Mouse (Mus musculus) lung, embryonic 14.5 days (tissue): ENCODE measurements around the gene Olfr618. TPM values are rescaled to one million over a fixed set of nuclear protein-coding genes. Genes with fewer than 3 reads are reported as not detected.
"Not testable (repeated sequence)": the region's sequence is repeated elsewhere in the genome, so short reads cannot be mapped to it uniquely, and the experiment has no call there.

Experiments used
- ATAC-seq: fragments of 200-750 bp; cut with Nextera tagmentation; 2 replicates; pipeline ENCODE4 v1.8.0; 2017; ENCODE audit warnings: mild to moderate bottlenecking, moderate TSS enrichment, moderate library complexity; ENCODE audit not compliant: insufficient read depth
- DNase-seq: peaks from one replicate; pipeline ENCODE4 v3.0.0-alpha.2; 2015
- H3K27ac ChIP-seq: fragments of 300-500 bp; sonication (generic); 2 replicates; pipeline ENCODE4 v1.5.1; 2014; ENCODE audit warnings: low read depth, mild to moderate bottlenecking, moderate library complexity
- H3K27me3 ChIP-seq: fragments of 300-500 bp; sonication (generic); 2 replicates; pipeline ENCODE4 v1.6.1; 2014; ENCODE audit warnings: low read length, control low read depth; ENCODE audit not compliant: insufficient read depth
- H3K36me3 ChIP-seq: fragments of 300-500 bp; sonication (generic); 2 replicates; pipeline ENCODE4 v1.6.1; 2014; ENCODE audit warnings: control low read depth; ENCODE audit not compliant: insufficient read depth
- H3K4me1 ChIP-seq: fragments of 300-500 bp; sonication (generic); 2 replicates; pipeline ENCODE4 v1.6.1; 2014; ENCODE audit warnings: antibody characterized with exemption, control low read depth; ENCODE audit not compliant: insufficient read depth
- H3K4me2 ChIP-seq: fragments of 300-500 bp; sonication (generic); 2 replicates; pipeline ENCODE4 v1.6.1; 2014; ENCODE audit warnings: mild to moderate bottlenecking
- H3K4me3 ChIP-seq: fragments of 300-500 bp; sonication (generic); 2 replicates; pipeline ENCODE4 v1.5.1; 2014; ENCODE audit warnings: low read depth, low read length
- H3K9ac ChIP-seq: fragments of 300-500 bp; sonication (generic); 2 replicates; pipeline ENCODE4 v1.6.1; 2014
- H3K9me3 ChIP-seq: fragments of 300-500 bp; sonication (generic); 2 replicates; pipeline ENCODE4 v1.6.1; 2016; ENCODE audit warnings: low read depth, low read length, control low read depth
- CTCF ChIP-seq: IDR thresholded peaks from 2 replicates; pipeline ENCODE4 v1.5.1; 2016; ENCODE audit warnings: antibody characterized with exemption, low read depth
- WGBS: fragments of 180-500 bp; shearing (Covaris S2); extraction: QIAGEN DNeasy Blood & Tissue Kit; methylation state at CpG from one replicate; pipeline ENCODE4 v1.1.7; 2014; 5-methylcytosine and 5-hydroxymethylcytosine counted together
- polyA plus RNA-seq: library from polyadenylated mRNA; unstranded; fragments of >200 nt; fragmentation: Nextera tagmentation; extraction: Ambion mirVana; gene quantifications from 2 replicates; pipeline ENCODE4 v1.2.1, GENCODE M21; 2014

Gene Olfr618
- polyA plus RNA-seq = not detected in 2 replicates

DNA sequence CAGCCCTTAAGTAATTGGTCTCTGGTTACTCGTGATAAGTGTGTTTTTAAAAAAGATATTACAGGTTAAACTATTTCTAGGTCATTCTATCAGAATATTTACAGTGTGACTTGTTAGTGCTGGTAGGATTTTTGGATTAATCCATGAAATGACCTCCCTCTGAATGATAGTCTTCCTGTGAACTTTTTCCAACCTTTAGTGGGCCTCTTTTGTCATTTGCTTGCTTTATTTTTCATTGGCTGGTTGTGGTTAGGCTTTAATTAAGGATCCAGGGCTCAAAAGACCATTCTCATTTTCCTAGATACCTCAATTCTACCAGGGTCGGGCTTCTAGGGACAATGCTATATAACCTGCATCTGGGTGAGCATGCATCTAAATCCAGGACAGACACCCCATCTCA, at the start of gene Olfr618:
Gene Olfr618, plus strand, starts transcription at position 301 of the 400 bp plus-strand sequence.
- H3K27me3 ChIP-seq = no peaks in the 10 kb centered on the region

DNA sequence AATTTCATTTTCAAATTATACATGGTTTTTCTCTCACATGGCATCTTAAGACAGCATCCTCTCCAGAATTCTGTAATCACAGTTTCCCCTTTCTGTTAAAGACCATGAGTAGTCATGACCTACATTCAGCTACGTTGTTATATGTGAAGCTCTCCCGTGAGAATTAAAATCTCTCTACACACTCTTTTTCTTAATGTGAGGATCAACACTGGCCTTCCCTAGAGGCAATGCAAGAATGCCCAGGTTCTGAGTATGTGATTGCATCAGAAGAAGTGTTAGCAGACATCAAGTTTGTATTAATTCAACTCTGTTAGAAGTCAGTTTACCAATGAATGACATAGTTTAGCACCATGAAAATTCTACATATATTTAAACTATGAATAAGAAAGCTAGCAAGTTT, 47.3 kb upstream of the Olfr618 start, which contains the start of gene Olfr612:
Gene Olfr612, minus strand, starts transcription at position 101 of the 400 bp plus-strand sequence.
- 84% methylated on average over 2 of the region's 2 CpGs for WGBS
- ATAC-seq, H3K36me3 ChIP-seq, H3K9ac ChIP-seq, H3K4me2 ChIP-seq, H3K4me1 ChIP-seq, H3K4me3 ChIP-seq, H3K27ac ChIP-seq, H3K9me3 ChIP-seq, H3K27me3 ChIP-seq, DNase-seq: not testable (repeated sequence)

More for the DNA sequence above, at the start of gene Olfr618:
- Histone ChIP-seq H3K4me2 (no peak within 1 kb of the TSS), H3K27ac (no peak within 1 kb of the TSS), H3K4me1 (no peaks in the 10 kb centered on the region), H3K36me3 (no peaks in the 10 kb centered on the region), H3K4me3 (no peak within 1 kb of the TSS), H3K9ac (no peak within 1 kb of the TSS), H3K9me3 (no peaks in the 10 kb centered on the region)
- no peak for ATAC-seq
- TF ChIP-seq CTCF = no peak
- WGBS = 52% methylated on average over 2 of the region's 2 CpGs
- no peak for DNase-seq

DNA sequence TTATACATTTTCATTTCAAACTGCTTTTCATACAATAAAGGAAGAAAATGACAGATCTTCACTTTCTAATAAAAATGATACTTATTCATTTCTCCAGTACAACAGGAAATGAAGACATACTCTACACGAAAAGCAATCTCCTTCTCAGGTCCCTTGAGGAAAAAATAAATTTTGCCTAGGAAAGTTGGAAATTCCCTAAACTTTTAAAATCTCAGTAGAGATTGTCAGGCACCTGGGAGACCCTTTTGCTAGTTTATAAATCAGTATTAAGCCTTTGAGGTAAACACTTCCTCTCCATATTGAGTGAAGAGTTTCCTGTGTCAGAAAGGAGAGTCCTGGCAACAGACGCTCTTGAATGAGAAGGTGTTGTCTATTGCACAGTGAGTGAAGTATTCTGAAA, 42.1 kb upstream of the Olfr618 start, which contains the start of gene Olfr613:
Gene Olfr613, plus strand, starts transcription at position 301 of the 400 bp plus-strand sequence.
- Histone ChIP-seq H3K4me3 (no peak within 1 kb of the TSS), H3K4me1 (no peaks in the 10 kb centered on the region), H3K4me2 (no peak within 1 kb of the TSS), H3K27me3 (no peaks in the 10 kb centered on the region), H3K9me3 (no peaks in the 10 kb centered on the region; the same call in 1 of the 2 replicates), H3K27ac (no peak within 1 kb of the TSS), H3K9ac (no peak within 1 kb of the TSS), H3K36me3 (no peaks in the 10 kb centered on the region)
- no peak for TF ChIP-seq CTCF
- DNase-seq = no peak
- WGBS = 53% methylated on average over 2 of the region's 2 CpGs
- no peak for ATAC-seq

DNA sequence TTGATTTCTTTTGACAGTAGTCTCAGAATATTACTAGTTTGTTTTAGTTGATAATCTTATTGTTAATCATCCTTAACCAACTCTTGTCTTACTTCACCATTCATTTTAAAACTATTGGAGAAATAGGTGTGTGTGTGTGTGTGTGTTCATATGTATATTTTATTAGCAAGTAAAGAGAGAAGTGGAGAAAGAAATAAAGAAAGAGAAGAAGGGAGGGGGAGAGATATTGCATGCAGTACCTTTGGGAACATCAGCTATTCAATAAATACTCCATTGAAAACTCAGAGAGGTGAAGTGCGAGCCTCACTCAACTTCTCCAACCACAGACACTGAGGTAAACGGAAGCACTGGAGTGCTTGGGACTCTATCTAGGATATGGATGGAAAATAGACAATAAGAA, 34.1 kb upstream of the Olfr618 start, which contains the start of gene Olfr615:
Gene Olfr615, plus strand, starts transcription at position 301 of the 400 bp plus-strand sequence.
- H3K9me3 ChIP-seq = no peaks in the 10 kb centered on the region
- 82% methylated on average over 2 of the region's 2 CpGs for WGBS
- no peak for TF ChIP-seq CTCF
- H3K4me1 ChIP-seq = no peaks in the 10 kb centered on the region
- no peak within 1 kb of the TSS for H3K27ac ChIP-seq
- no peak within 1 kb of the TSS for H3K4me3 ChIP-seq
- H3K27me3 ChIP-seq = no peaks in the 10 kb centered on the region
- ATAC-seq (no peak), DNase-seq (no peak)
- no peak within 1 kb of the TSS for H3K9ac ChIP-seq
- no peak within 1 kb of the TSS for H3K4me2 ChIP-seq
- no peaks in the 10 kb centered on the region for H3K36me3 ChIP-seq

DNA sequence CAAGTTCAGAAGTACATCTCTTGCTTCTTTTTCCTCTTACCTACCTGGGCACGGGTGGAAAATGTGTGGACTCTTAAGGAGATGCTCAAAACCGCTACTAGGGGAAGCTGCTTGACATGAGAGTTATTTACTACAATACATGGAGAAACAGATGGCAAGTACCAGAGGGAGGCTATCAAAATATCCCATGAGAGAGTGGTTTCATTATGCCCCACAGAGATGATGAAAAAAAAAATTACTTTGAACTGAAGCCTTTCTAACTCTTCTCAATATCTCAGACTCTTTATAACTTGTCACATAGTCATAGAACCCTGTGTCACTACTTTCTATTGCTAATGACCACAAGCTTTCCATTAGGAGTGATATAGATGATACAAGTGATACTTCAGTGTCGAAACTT, 20.9 kb upstream of the Olfr618 start, which contains the start of gene Olfr616:
Gene Olfr616, minus strand, starts transcription at position 101 of the 400 bp plus-strand sequence.
- H3K9ac ChIP-seq = no peak within 1 kb of the TSS
- H3K27me3 ChIP-seq = no peaks in the 10 kb centered on the region
- no peak within 1 kb of the TSS for H3K27ac ChIP-seq
- ATAC-seq = no peak
- no peak for DNase-seq
- no peaks in the 10 kb centered on the region for H3K36me3 ChIP-seq
- no peak within 1 kb of the TSS for H3K4me2 ChIP-seq
- WGBS = 73% methylated on average over 3 of the region's 3 CpGs
- H3K9me3 ChIP-seq = no peaks in the 10 kb centered on the region
- TF ChIP-seq CTCF = no peak
- no peak within 1 kb of the TSS for H3K4me3 ChIP-seq
- no peaks in the 10 kb centered on the region for H3K4me1 ChIP-seq

DNA sequence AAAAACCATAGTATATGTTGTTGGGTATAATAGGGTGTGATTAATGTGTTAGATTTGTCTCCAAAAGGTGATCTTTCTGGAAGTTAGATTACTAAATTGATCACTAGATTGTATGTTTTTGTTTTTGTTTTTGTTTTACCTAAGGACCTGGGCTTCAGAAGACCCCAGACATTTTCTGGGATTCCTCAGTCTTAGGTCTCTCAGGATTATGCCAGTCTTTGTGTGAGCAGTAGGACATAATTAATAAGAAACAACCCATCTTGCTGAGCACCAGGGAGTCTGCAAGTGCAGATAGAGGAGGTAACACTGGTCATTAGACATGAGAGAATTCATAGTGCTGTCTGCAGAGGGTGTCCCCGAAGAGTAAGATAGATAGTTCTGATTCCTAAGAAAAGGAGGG, 17.1 kb upstream of the Olfr618 start, which contains the start of gene Olfr617:
Gene Olfr617, plus strand, starts transcription at position 301 of the 400 bp plus-strand sequence.
- Histone ChIP-seq H3K36me3 (no peaks in the 10 kb centered on the region), H3K4me2 (no peak within 1 kb of the TSS), H3K9ac (no peak within 1 kb of the TSS), H3K27ac (no peak within 1 kb of the TSS), H3K27me3 (no peaks in the 10 kb centered on the region), H3K9me3 (no peaks in the 10 kb centered on the region), H3K4me1 (no peaks in the 10 kb centered on the region), H3K4me3 (no peak within 1 kb of the TSS)
- WGBS = 75% methylated on average over 1 of the region's 1 CpGs
- no peak for DNase-seq
- TF ChIP-seq CTCF = no peak
- no peak for ATAC-seq

DNA sequence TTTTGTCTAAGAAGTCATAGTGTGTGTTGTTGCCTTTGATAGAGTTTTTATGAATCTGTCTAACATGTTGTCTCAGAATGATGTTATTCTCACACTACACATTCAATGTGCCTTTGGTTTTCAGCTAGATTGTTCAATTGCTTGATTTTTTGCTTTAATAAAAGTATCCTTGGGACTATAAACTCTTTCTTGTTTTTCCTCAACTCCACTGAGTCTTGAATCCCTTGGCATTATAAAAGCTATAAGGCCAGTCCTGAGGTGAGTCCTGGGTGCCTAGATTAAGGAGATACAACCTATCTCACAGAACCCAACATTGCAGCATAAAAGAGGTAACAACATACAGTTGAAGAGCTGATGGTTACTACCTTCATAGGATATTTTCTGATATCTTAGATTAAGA, 10.4 kb downstream of the Olfr618 start, which contains the start of gene Olfr619:
Gene Olfr619, plus strand, starts transcription at position 301 of the 400 bp plus-strand sequence.
- ATAC-seq = no peak
- no peak within 1 kb of the TSS for H3K4me2 ChIP-seq
- no peaks in the 10 kb centered on the region for H3K27me3 ChIP-seq
- no peak for TF ChIP-seq CTCF
- H3K4me1 ChIP-seq = no peaks in the 10 kb centered on the region
- H3K4me3 ChIP-seq = no peak within 1 kb of the TSS
- no peaks in the 10 kb centered on the region for H3K9me3 ChIP-seq
- no peak within 1 kb of the TSS for H3K9ac ChIP-seq
- DNase-seq = no peak
- no peak within 1 kb of the TSS for H3K27ac ChIP-seq
- no peaks in the 10 kb centered on the region for H3K36me3 ChIP-seq
